Mouse (Mus musculus): ENCODE data around the gene Lgals8.

The Lgals8 gene

GRCm38 (mm10) chr13:12460881-12461729, 3.6 kb downstream of the Lgals8 start:
- peak; percentile 76 for DNase-seq (ENCODE audit: extremely low read depth, low read depth)

DNA sequence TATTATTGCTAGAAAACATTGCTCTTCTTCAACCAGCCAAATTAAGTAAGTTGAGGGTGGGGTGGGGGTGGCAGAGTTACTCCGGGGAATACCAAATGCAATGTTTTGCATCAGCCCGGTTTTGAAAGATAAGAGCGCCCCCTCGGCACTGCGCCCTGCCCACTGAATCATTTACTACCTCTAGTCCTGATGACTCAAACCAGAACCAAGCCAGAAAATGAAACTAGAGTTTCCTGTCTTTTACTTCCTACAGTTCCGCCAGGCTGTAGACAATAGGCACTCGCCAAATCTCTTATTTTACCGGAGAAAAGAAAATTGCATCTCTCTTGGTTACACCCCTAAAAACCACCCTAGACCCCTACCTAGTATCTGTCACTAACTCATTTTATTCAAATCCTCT, 4.3 kb downstream of the Lgals8 start:
- peak; percentile 56 for DNase-seq (ENCODE audit: extremely low read depth, low read depth)

DNA sequence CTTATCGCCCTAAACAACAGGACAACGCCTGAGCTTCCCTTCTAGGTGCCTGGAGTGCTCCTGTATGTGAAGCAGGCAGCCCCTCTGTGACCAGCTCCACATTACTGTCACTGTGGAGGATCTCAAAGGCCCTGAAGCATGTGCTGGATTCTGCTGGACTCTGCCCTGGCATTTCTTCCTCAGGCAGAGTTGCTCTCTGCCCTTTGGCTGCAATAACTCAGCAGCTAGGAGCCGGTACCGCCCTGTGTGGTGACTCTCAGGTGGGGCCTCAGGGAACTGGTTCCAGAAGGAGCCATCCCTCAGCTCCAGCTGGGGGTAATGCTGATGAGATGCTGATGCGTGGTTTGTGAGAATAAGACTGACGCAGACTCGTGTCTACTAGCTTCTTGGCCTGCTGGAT, 8.0 kb downstream of the Lgals8 start:
- DNase-seq (ENCODE audit: extremely low read depth, low read depth): no peak

DNA sequence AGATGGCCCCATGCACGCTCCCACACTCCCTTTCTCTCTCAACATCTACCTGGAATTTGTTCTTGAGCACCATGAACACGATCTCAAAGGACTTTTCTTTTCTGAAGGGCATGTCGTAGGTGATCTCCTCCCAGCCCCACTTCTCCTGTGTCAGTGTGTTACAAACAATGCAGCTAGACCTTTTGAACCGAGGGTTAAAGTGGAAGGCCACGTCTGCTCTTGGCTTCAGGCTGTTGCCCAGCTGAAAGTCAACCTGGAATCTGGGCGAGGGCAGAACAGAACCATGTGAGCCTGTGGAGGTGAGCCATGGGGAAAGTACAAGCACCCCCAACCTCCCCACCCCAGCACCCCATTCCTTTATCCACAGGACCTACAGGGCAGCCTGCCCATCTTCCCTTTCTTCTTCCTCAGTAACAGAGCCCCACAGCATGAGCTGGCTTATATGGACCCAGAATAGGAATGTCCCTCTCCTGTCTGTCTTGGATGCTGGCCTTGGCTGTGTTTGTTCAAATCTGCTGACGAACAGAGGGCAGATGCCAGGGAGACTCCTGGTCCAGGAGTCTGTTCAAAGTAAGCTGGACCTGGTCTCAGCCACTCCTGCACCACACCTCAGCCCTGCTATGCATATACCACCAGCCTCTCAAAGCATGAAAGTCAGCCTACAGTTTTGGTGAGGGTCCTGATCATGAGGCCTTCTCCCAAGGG, 9.9 kb downstream of the Lgals8 start:
- DNase-seq (ENCODE audit: extremely low read depth, low read depth): no peak

DNA sequence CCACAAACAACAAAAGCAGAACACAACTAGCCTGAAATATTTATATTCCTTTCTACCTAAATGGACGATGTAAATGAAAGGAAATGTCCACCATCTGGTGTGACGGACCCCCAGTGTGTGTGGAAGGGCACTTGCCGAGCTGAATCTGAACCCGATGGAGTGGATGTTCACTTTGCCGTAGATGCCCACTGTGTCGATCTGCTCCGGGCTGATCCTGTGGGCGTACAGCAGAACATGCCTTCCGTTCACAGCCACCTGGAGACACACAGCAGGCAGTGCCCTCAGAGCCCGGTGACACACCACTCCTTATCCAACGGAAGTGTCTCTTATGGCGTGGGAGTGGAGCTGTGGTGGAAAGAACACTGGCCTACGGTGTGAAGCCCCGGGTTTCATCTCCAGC, 11.6 kb downstream of the Lgals8 start:
- no peak for DNase-seq (ENCODE audit: extremely low read depth, low read depth)

DNA sequence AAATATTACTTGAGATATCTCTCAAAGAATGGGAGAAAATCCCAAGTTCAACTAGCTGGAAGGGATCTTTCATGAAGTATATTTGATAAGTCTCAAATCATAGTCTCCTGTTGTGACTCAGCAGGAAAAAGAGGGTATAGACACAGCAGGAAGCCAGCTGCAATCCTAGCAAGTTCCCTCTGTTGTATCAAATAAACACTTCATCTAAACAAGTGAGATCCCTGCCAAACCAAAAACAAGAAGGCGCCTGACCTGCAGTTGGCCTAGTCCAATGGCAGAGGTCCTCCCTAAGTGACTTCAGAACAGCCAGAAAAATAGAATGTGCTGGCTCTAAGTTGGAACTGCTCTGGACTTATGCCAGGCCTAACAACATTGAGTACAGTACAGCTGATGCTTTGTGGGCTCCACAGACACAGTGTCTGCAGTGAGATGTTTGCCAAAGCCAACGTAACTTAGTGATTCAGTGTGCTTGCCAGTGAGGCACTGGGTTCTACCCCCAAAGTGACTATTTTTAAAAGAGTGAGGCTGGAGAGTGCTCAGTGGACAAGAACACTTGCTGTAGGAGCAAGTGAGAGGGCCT, 22.6 kb downstream of the Lgals8 start:
- no peak for DNase-seq (ENCODE audit: extremely low read depth, low read depth)

DNA sequence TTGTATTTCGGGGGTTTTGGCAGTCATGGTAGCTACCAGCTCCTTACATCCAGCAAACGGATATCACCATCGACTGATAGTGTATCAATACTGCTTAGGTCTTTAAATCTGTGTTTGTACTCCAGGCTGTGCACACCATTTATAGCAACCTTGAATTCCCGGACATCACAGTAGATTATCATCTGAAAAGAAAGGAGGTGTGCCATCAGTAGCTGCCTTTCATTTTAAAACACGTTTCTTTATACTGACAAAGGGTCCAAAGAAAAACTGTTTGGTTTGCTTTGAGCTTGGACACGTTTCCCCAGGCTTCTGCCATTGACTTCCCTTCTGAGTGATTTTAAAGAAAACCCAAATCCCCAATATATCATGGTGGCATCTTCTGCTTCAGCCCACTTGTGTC, 23.9 kb downstream of the Lgals8 start:
- DNase-seq (ENCODE audit: extremely low read depth, low read depth): no peak

- DNase-seq (ENCODE audit: extremely low read depth, low read depth): no peak
These were observed 25.2 kb downstream of the Lgals8 start for GRCm38 (mm10) chr13:12439586-12439985.

DNA sequence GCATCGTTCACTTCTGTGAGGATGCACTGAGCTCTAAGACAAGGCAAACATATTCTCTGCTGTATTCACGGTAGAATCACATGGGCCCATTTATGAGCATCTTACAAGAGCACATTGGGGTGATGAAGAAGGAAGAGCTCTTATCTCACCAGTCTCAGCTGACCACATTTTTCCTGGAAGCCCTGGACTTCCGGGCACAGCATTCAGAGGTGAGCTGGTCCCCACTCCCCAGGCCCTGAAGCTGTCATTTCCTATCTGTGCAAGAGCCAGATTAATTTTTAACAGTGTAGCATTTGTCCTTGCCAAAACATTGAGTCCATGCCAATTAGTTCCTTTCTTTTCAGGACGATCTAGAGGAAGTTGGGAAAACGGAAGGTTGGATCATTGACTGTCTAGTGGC, 30.9 kb downstream of the Lgals8 start:
- DNase-seq (ENCODE audit: extremely low read depth, low read depth): no peak

GRCm38 (mm10) chr13:12428556-12428955, 36.2 kb downstream of the Lgals8 start:
- DNase-seq (ENCODE audit: extremely low read depth, low read depth): no peak

- no peak for DNase-seq (ENCODE audit: extremely low read depth, low read depth)
These were observed 44.1 kb downstream of the Lgals8 start for GRCm38 (mm10) chr13:12420596-12420995.

- peak; percentile 95 for DNase-seq (ENCODE audit: extremely low read depth, low read depth)
These were observed 52.7 kb downstream of the Lgals8 start for GRCm38 (mm10) chr13:12412016-12412415.

DNA sequence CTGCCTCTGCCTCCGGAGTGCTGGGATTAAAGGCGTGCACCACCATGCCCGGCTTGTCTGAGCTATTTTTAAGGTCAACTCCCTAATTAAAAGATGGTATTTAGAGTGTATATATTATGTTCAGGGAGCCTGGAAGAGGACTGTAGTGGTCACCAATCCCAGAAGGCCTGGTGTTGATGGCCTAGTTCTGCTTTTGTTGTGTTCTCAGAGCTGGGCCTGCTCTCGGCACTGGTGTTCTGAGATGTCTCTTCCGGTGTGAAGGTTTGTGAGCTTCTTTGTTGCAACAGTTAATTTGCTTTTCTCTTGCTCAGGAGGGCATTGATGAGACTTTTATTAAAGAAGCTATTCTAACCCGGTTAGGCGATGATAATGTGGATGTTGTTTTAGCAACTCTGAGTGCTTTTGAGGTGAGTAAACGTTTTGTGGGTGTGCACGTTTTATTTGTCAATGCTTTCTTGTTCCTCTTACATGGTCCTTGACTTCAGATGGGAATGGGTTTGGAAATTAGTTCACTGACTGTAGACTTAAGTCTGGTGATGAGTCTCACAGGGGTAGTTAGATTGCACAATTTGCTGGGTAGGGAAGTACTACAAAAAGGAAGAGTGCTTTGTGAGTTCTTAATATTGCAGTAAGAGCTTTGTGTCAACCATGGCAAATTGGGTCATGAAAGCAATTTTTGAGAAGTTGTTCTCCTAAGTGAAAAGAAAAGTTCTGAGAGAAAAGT, 56.2 kb downstream of the Lgals8 start:
- no peak for DNase-seq (ENCODE audit: extremely low read depth, low read depth)

DNA sequence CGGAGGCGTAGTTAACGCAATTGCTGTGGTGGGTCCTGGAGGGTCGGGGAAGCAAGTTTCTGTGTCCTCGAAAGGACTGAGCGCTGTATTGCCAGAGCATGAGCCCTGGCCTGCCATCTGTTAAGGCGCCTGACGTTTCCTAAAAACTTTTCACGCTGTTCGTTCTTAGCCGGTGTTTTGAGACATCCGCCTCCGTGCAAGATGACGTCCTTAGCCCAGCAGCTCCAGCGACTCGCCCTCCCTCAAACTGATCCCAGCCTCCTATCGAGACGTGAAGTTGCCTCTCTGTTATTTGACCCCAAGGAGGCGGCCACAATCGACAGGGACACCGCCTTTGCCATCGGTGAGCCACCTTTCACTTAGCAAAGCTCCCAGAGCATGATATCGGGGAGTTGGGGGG, 69.2 kb downstream of the Lgals8 start:
- peak; percentile 26 for DNase-seq (ENCODE audit: extremely low read depth, low read depth)

- peak; percentile 96 for DNase-seq (ENCODE audit: extremely low read depth, low read depth)
These were observed 69.9 kb downstream of the Lgals8 start, which contains the start of gene Heatr1 for GRCm38 (mm10) chr13:12394609-12395505. Gene Heatr1, plus strand, starts transcription at chr13:12395027.
